Mouse (Mus musculus): ENCODE results near the gene Ocel1. TPM values are rescaled to one million over a fixed set of nuclear protein-coding genes. Genes with fewer than 3 reads are reported as not detected.
A peak's percentile ranks its signal among the peaks of the same experiment; 100 is the strongest.

Ocel1 gene
- total RNA-seq, 2 experiments from 2014 or later = 17.2 to 17.6 TPM

DNA sequence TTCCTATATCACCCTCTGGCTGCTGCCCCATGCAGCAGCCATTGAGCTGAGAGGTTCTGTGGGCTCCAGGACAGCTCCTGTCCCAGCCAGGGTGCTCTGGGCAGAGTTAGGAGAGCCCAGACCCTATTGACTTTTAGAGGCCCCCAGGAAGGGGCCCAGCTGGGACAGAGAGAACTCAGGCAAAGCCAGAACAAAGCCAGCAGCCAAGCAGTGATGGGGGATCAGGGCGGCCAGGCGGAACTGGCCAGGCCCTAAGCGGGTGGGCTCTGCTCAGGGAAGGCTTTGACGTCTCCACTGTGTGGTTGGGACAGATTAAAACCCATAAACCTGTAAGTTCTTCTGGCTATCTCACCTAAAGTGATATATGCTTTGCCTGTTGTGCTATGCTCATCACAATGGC lies 7.9 kb downstream of the Ocel1 start:
- no peak for DNase-seq (ENCODE audit: low spot score in 2 of 2)

DNA sequence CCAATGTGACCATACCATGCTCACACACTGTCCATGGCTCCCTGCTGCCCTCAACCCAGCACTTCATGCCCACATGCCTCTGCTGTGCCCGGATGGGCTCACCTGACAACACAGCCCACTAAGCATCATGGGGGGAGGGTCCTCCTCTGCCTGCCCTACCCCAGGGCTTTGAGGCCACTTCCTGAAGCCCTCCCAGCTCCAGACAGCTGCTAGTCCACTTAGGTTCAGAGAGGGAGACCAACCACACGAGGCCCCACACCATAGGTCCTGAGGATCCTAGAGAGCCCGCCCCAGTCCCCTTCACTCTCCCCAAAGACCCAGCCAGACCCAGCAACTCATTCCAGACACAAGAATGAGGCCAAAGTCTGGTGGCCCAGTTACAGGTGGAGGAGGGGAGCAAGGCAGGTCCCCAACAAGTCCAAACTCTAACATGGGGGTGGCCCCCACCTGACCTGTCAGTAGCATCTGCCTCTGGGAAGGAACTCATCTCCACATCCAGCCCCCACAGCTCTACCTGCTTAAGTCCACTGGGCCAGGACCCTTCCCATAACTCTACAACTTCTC lies 8.5 kb downstream of the Ocel1 start:
- DNase-seq (ENCODE audit: low spot score in 2 of 2) = no peak

DNA sequence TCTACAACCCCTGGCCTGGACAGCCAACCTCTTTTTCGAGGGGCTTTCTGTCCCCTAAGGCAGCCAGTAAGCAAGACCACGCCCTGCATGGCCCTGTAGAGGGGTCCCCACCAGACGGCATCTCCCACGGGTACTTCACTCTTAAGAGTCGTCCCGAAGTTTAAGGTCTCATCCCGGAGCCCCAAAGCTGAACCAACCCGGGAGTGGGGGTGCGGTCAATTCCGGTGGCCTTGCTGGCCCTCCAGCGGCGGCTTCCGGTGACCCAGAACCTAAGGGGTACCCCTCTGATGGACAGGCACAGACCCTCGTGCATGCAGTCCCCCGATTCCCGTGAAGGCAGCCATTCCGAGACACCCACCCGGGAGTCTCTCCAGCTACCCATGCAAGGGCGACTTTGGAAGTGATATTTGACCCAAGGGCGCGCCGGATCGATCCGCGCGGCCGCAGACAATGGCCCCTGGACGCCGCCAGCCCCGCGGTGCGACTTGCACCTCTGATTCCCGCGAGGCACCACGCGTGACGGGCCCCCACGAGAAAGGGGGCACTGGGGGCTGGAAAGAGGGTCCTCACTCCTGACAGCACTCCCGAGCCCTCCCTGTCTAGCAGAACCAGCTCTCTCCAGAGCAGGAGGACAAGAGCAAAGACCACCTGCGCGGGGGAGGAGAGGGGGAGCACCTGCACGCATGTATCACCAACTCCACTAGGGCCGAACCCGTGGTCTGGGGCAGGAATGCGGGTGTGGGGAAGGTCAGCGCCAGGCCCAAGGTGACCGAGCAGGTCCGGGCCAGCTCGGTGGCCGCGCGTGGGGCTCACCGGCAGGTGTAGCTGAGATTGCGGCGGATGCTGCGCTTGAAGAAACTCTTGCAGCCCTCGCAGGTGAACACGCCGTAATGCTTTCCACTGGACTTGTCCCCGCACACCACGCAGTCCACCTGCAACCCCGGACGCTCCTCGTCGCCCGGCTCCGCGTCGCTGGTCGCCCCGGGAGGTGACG lies 9.4 kb downstream of the Ocel1 start:
- DNase-seq (ENCODE audit: low spot score in 2 of 2) = no peak

- DNase-seq (ENCODE audit: low spot score in 2 of 2) = peak; percentile 61 to 75
These were observed 10.4 kb downstream of the Ocel1 start, which contains the start of gene Nr2f6 for GRCm38 (mm10) chr8:71381421-71381970. Gene Nr2f6 (minus strand): TSS chr8:71381960.

DNA sequence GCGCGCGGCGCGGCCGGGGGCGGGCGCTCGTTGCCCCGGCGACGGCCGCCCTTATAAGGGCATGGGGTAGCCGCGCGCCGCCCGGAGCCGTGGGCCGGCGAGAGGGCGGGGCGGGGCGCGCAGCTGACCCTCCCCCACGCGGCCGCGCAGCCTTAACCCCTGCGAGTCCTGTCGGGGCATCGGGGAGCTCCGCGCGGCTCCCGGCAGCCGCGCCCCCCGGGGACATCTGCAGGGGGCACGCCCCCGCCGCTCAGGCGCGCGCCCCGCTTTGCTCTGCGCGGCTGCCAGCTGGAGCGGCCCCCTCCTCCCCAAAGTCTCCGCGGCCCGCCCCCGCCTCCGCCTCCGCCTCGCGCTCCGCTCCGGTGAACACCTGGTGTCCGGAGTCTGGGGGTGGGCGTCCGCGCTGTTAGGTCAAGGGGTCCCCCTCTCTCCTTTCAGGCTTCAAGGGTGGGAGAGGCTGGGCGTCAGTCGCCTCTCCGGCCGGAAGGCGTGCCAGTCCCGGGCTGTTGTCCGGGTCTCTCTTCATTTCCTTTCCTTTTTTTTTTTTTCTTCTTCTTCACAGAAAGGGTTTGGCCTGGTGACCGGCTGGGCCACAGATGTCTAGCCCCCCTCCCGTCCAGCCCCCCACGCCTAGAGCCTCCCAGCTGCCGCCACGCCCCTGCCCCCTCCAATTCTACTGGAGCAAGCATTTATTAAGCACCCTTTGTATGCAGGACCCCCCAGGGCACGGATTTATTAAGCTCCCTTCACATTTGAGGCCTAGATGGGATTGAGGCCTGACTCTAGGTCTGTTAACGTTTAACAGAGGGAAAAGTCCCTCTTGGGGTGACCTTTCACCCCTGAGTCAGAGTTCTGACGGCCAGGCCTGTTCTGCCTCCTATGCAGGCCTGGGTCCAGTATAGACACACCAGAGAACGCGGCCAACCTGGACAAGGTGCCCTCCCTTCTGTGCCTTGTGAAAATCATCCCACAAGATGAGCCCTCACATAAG lies 11.2 kb downstream of the Ocel1 start:
- DNase-seq (ENCODE audit: low spot score in 2 of 2) = peak; percentile 75 to 84

- DNase-seq (ENCODE audit: low spot score in 2 of 2) = no peak
These were observed 12.3 kb downstream of the Ocel1 start for GRCm38 (mm10) chr8:71383396-71383795.

DNA sequence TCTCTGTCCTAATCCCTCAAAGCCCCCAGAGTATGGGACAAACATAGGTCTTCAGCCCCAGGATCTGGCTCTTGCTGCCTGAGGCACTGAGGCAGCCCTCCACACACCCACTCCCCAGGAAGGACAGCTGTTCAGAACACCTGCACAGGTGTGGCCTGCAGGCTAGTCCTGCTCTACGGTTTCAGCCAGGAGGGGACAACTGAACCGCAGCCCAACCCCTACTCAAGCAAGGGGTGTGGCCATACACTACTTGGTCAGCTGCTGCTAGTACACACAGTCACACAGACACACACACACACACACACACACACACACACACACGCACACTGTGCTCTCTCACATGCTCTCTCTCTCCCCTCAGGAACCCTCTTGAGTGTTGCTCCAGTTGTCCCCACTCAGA lies 12.8 kb downstream of the Ocel1 start:
- no peak for DNase-seq (ENCODE audit: low spot score in 2 of 2)

DNA sequence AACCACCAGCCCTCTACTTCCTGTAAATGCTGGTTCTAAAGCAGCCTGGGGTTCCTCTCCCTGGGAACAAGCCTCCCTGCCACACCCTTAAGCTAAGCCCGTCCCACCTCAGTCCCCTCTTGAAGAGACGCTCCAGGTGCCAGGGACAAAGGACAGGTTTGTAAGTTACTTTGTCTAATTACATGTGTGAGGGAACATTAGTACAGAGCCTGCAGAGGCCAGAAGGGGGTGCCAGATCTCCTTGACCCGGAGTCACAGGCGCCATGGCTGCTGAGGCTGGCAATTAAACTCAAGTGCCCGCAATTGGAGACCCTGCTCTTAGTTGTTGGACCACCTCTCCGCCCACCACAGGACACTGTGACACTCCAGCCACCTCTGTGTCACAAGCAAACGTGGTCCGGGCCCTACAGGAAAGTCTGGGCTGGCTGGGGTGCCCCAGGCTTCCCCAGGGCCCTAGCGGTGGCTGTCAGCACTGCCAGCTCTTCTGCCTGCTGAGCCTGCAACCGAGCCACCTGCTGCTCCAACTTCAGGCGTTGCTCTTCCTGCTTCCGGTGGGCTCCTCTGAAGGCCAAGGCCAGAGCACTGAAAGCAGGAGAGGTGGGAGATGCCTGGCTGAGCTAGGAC lies 14.2 kb downstream of the Ocel1 start:
- no peak for DNase-seq (ENCODE audit: low spot score in 2 of 2)

DNA sequence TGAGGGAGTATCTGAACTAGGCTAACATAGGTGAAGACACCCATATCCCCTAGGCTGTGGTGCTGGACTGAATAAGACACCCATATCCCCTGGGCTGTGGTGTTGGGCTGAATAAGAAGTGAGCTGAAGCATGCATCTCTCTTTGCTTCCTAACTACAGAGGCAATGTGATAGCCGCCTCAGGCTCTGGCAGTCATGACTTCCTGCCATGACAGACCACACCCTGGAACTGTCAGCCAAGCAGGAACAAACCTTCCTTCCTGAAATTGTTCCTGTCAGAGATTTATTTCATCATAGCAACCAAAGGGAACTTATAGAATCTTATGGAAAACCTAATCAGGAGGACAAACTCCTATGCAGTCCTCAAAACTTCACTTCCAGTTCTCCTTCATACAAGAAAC lies 17.2 kb downstream of the Ocel1 start:
- no peak for DNase-seq (ENCODE audit: low spot score in 2 of 2)

DNA sequence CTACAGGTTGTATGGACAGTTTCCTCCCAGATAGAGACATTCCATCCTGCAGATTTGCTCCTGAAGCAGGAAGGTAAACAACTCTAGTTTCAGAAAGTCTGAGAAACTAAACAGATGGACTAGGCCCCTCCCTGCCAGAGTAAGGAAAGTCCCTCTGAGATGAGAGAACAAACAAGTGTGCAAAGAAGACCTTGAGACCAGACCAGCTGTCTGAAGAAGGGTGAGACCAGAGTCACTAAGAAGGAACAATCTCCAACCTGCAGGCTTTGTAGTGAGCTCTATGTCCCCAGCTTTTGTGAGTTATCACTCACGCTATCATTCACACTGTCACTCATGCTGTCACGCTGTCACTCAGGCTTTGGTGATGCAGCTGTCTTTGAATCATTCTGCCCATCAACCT lies 20.6 kb downstream of the Ocel1 start:
- no peak for DNase-seq (ENCODE audit: low spot score in 2 of 2)

DNA sequence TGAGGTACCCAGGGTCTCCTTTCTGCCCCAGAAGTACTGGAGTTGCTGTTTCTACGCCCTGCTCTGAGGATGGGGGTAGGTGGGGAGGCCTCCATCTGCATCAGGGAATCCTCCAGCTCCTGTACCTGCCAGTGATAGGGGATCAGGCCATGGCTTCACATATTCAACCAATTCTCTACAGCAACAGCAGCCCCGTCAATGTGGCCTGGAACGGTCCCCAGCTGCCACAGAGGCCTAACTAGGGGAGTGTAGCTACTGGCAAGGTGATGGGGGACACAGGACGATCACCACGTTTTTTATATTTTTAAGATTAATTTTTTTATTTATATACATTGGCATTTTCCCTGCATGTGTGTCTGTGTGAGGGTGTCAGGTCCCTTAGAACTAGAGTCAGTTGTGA lies 21.3 kb downstream of the Ocel1 start:
- no peak for DNase-seq (ENCODE audit: low spot score in 2 of 2)

DNA sequence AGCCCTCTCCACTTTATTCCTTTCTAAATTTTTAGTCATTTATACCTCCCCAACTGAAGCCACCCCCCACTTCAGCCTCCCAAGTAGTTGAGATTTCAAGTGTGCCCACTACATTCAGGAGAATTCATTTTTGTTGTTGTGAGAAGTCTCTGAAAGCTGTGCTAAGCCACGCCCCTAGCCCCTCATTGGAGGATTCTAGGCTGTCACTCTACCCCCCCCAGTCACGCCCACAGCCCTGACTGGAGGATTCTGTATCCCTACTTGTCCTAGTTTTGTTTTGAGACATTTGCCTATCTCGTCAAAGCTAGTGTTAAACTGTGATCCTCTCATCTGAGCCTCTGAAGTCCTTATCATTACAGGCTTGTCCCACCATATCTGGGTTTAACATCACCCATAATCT lies 21.8 kb downstream of the Ocel1 start:
- peak in 1 of 2 experiments; percentile 13 for DNase-seq (ENCODE audit: low spot score in 2 of 2)

- no peak for DNase-seq (ENCODE audit: low spot score in 2 of 2)
These were observed 23.4 kb downstream of the Ocel1 start for GRCm38 (mm10) chr8:71394481-71394880.

DNA sequence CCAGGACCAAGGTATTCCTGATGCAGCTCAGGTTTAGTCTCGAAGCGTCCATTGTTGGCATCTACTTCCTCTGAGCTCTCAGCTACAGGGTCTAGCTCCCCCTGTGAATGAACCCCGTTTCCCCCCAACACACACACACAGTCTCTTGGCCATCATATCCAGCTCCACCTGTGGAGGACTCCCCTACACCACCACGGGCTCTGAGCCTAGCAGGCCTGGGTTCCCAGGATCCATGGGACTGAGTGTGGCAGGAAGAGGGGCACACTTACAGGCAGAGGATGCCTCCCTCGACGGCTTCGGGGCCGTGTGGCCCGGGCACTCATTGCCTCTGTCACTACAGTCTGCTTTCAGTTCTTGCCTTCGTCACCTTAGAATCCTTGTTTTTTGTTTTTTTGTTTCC lies 24.0 kb downstream of the Ocel1 start:
- peak in 1 of 2 experiments; percentile 10 for DNase-seq (ENCODE audit: low spot score in 2 of 2)

DNA sequence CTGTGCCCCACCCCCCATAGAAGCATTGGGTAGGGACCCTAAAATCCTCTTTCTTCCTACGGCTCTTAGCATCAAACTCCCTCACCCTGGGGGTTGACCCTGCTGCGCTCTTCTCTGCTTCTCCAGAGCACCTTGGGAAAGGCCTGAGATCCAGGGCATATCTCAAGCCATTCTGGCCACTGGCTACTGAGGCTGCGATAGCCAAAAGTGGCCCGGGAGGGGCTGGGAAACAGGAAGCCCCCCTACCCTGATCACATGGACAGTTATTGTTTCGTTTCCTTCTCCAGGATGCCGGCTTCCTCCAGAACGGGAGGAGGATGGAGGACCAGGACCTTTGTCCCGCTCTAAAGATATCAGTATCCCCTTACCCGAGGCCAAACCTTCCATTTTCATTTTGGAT lies 24.5 kb downstream of the Ocel1 start, which contains the start of gene Ushbp1:
Gene Ushbp1, minus strand, starts transcription at position 174 of the 400 bp plus-strand sequence.
- DNase-seq (ENCODE audit: low spot score in 2 of 2) = peak in 1 of 2 experiments; percentile 10

DNA sequence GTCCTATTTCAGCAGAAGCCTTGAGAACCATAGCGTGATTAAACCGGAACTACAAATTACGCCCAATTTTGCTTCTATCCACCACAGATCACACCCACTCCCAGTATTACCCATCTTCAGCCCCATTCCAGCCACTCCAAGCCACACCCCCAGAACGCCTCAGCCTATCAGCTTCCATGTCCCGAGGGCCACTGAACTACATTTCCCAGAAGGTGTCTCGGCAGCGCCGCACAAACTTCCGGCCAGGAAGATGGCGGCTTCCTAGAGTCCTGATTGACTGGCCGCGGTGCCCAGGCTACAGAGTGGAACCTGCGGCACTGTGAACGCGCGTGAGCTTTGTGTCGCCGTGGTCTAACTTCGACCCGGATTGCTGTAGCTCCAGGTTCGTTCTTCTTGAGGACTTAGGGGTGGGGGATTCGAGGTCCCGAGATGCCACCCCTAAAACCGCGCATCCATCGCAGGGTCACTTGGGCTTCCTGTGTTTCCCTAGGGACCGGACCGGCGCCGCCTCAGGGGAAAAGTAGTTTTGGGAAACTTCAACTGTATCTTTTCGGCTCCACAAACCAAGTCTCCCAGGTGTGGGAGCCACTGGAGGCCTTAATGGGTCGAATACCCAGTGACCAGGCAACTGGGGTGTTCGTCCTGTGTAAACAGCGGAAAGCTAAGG lies 25.7 kb downstream of the Ocel1 start, which contains the start of gene Babam1:
Gene Babam1, plus strand, starts transcription at position 223 of the 667 bp plus-strand sequence.
- peak; percentile 87 to 91 for DNase-seq (ENCODE audit: low spot score in 2 of 2)

DNA sequence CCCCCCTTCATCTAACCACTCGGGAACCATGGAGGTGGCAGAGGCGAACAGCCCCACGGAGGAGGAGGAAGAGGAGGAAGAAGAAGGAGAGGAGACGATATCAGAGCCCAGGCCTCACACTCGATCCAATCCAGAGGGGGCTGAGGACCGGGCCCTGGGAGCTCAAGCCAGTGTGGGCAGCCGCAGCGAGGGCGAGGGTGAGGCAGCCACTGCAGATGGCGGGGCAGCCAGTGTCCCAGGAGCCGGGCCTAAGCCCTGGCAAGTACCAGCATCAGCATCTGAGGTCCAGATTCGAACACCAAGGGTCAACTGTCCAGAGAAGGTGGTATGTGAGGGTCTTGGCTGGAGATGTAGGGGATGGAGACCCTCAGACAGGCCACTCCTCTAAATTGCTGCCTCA lies 26.6 kb downstream of the Ocel1 start:
- peak in 1 of 2 experiments; percentile 9 for DNase-seq (ENCODE audit: low spot score in 2 of 2)

DNA sequence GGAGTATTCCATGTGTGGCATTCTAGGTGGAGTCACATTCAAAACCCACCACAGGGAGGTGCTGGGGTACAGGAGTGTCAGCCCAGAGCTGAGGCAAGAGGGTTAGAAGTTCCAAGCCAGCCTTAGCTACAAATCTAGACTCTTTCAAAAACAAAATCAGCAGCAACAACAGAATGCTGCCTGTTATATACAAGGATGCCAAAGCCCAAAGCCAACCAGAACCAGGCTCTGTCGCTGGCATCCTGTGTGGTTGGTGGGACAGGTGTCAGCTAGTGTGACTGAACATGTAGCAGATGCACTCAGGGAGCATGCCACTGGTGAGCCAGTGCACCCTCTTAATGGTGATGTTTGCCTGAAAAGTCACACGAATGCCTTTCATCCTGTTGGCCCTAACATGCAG lies 29.7 kb downstream of the Ocel1 start:
- DNase-seq (ENCODE audit: low spot score in 2 of 2) = no peak

DNA sequence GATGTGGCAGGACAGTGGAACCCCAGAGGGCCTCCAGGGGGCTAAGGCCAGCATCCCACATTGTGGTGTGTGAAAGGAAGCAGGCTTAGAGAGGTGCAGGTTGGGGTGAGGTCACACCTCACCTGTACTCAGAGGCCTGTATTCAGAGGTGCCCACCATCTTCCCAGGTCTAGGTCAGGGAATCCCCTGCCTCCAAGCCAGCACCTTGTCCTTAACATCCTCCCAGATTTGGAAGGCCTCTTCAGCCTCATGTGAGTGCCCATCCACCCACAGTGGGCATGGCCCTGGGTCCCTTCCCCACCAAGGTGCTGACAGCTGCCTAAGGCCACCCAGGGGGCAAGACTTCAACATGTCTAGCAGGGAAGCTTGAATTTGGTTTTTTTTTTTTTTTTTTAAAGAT lies 30.4 kb downstream of the Ocel1 start:
- peak in 1 of 2 experiments; percentile 8 for DNase-seq (ENCODE audit: low spot score in 2 of 2)
